Mouse (Mus musculus): ENCODE measurements around the gene Gng12. TPM values are rescaled to one million over a fixed set of nuclear protein-coding genes. Genes with fewer than 3 reads are reported as not detected.

The Gng12 gene
- total and polyA plus RNA-seq, 2 experiments from 2014 or later = 27.8 to 52.0 TPM

- H3K36me3 ChIP-seq (ENCODE audit: insufficient read depth) = no peaks in the 10 kb centered on the region
- no peaks in the 10 kb centered on the region for H3K9me3 ChIP-seq (ENCODE audit: low read length)
- WGBS = 77% methylated on average over 12 of the region's 12 CpGs
- no peak overlapping the region for H3K27ac ChIP-seq (ENCODE audit: low read depth, low read length)
- H3K4me1 ChIP-seq (ENCODE audit: insufficient read depth) = no peaks in the 10 kb centered on the region
- H3K9ac ChIP-seq = no peak overlapping the region
- no peaks in the 10 kb centered on the region for H3K27me3 ChIP-seq (ENCODE audit: insufficient read depth, low read length)
- no peak for ATAC-seq
- H3K4me3 ChIP-seq (ENCODE audit: low read depth, low read length) = no peak overlapping the region
- TF ChIP-seq CTCF (IDR thresholded peaks at IDR 0.05; ENCODE audit: low read depth) = no peak
- no peak overlapping the region for H3K4me2 ChIP-seq (ENCODE audit: low read depth)
- no peak for DNase-seq
Observed at GRCm38 (mm10) chr6:66944190-66945003, 48.2 kb downstream of the Gng12 start.

GRCm38 (mm10) chr6:66945004-66945356, 48.8 kb downstream of the Gng12 start:
- no peaks in the 10 kb centered on the region for H3K4me1 ChIP-seq (ENCODE audit: insufficient read depth)
- DNase-seq = no peak
- no peak overlapping the region for H3K9ac ChIP-seq
- H3K36me3 ChIP-seq (ENCODE audit: insufficient read depth) = no peaks in the 10 kb centered on the region
- H3K4me2 ChIP-seq (ENCODE audit: low read depth) = no peak overlapping the region
- TF ChIP-seq CTCF (IDR thresholded peaks at IDR 0.05; ENCODE audit: low read depth) = no peak
- 65% methylated on average over 5 of the region's 5 CpGs for WGBS
- no peak overlapping the region for H3K27ac ChIP-seq (ENCODE audit: low read depth, low read length)
- H3K27me3 ChIP-seq (ENCODE audit: insufficient read depth, low read length) = no peaks in the 10 kb centered on the region
- no peaks in the 10 kb centered on the region for H3K9me3 ChIP-seq (ENCODE audit: low read length)
- no peak for ATAC-seq
- no peak overlapping the region for H3K4me3 ChIP-seq (ENCODE audit: low read depth, low read length)

GRCm38 (mm10) chr6:66948111-66948510, 51.9 kb downstream of the Gng12 start:
- Histone ChIP-seq H3K4me2 (ENCODE audit: low read depth) (no peak overlapping the region), H3K27me3 (ENCODE audit: insufficient read depth, low read length) (no peaks in the 10 kb centered on the region), H3K4me1 (ENCODE audit: insufficient read depth) (no peaks in the 10 kb centered on the region), H3K9ac (no peak overlapping the region), H3K27ac (ENCODE audit: low read depth, low read length) (no peak overlapping the region), H3K4me3 (ENCODE audit: low read depth, low read length) (no peak overlapping the region), H3K9me3 (ENCODE audit: low read length) (no peaks in the 10 kb centered on the region), H3K36me3 (ENCODE audit: insufficient read depth) (no peaks in the 10 kb centered on the region)
- DNase-seq (no peak), ATAC-seq (no peak)
- 96% methylated on average over 3 of the region's 3 CpGs for WGBS
- TF ChIP-seq CTCF (IDR thresholded peaks at IDR 0.05; ENCODE audit: low read depth) = no peak

- DNase-seq (no peak), ATAC-seq (no peak)
- no peak for TF ChIP-seq CTCF (IDR thresholded peaks at IDR 0.05; ENCODE audit: low read depth)
- no peak overlapping the region for H3K4me3 ChIP-seq (ENCODE audit: low read depth, low read length)
- H3K27me3 ChIP-seq (ENCODE audit: insufficient read depth, low read length) = no peaks in the 10 kb centered on the region
- H3K4me2 ChIP-seq (ENCODE audit: low read depth) = no peak overlapping the region
- no peaks in the 10 kb centered on the region for H3K36me3 ChIP-seq (ENCODE audit: insufficient read depth)
- H3K27ac ChIP-seq (ENCODE audit: low read depth, low read length) = no peak overlapping the region
- 85% methylated on average over 3 of the region's 3 CpGs for WGBS
- H3K4me1 ChIP-seq (ENCODE audit: insufficient read depth) = no peaks in the 10 kb centered on the region
- no peaks in the 10 kb centered on the region for H3K9me3 ChIP-seq (ENCODE audit: low read length)
- no peak overlapping the region for H3K9ac ChIP-seq
Observed at GRCm38 (mm10) chr6:66948848-66949247, 52.7 kb downstream of the Gng12 start.

- no peak for TF ChIP-seq CTCF (IDR thresholded peaks at IDR 0.05; ENCODE audit: low read depth)
- Histone ChIP-seq H3K4me1 (ENCODE audit: insufficient read depth) (no peaks in the 10 kb centered on the region), H3K36me3 (ENCODE audit: insufficient read depth) (no peaks in the 10 kb centered on the region), H3K9ac (no peak overlapping the region), H3K27me3 (ENCODE audit: insufficient read depth, low read length) (no peaks in the 10 kb centered on the region), H3K4me3 (ENCODE audit: low read depth, low read length) (no peak overlapping the region), H3K27ac (ENCODE audit: low read depth, low read length) (no peak overlapping the region), H3K9me3 (ENCODE audit: low read length) (no peaks in the 10 kb centered on the region), H3K4me2 (ENCODE audit: low read depth) (no peak overlapping the region)
- WGBS = 89% methylated on average over 5 of the region's 5 CpGs
- no peak for ATAC-seq
- no peak for DNase-seq
Observed at GRCm38 (mm10) chr6:66951726-66952418, 55.7 kb downstream of the Gng12 start.

GRCm38 (mm10) chr6:66953951-66954519, 57.8 kb downstream of the Gng12 start:
- no peaks in the 10 kb centered on the region for H3K9me3 ChIP-seq (ENCODE audit: low read length)
- TF ChIP-seq CTCF (IDR thresholded peaks at IDR 0.05; ENCODE audit: low read depth) = no peak
- no peak overlapping the region for H3K27ac ChIP-seq (ENCODE audit: low read depth, low read length)
- H3K9ac ChIP-seq = no peak overlapping the region
- H3K4me3 ChIP-seq (ENCODE audit: low read depth, low read length) = no peak overlapping the region
- no peak overlapping the region for H3K4me2 ChIP-seq (ENCODE audit: low read depth)
- 86% methylated on average over 11 of the region's 11 CpGs for WGBS
- H3K36me3 ChIP-seq (ENCODE audit: insufficient read depth) = no peaks in the 10 kb centered on the region
- ATAC-seq = no peak
- DNase-seq = no peak
- H3K27me3 ChIP-seq (ENCODE audit: insufficient read depth, low read length) = no peaks in the 10 kb centered on the region
- no peaks in the 10 kb centered on the region for H3K4me1 ChIP-seq (ENCODE audit: insufficient read depth)

GRCm38 (mm10) chr6:66955089-66955657, 59.0 kb downstream of the Gng12 start:
- Histone ChIP-seq H3K27ac (ENCODE audit: low read depth, low read length) (no peak overlapping the region), H3K9me3 (ENCODE audit: low read length) (no peaks in the 10 kb centered on the region), H3K4me2 (ENCODE audit: low read depth) (no peak overlapping the region), H3K9ac (no peak overlapping the region), H3K27me3 (ENCODE audit: insufficient read depth, low read length) (no peaks in the 10 kb centered on the region), H3K4me1 (ENCODE audit: insufficient read depth) (no peaks in the 10 kb centered on the region), H3K4me3 (ENCODE audit: low read depth, low read length) (no peak overlapping the region), H3K36me3 (ENCODE audit: insufficient read depth) (no peaks in the 10 kb centered on the region)
- no peak for ATAC-seq
- peak; percentile 53 for TF ChIP-seq CTCF (IDR thresholded peaks at IDR 0.05; ENCODE audit: low read depth)
- no peak for DNase-seq
- WGBS = 85% methylated on average over 11 of the region's 11 CpGs
